Comparison of ENCODE assay signal across 25 mouse cellular contexts in the genomic region with DNA sequence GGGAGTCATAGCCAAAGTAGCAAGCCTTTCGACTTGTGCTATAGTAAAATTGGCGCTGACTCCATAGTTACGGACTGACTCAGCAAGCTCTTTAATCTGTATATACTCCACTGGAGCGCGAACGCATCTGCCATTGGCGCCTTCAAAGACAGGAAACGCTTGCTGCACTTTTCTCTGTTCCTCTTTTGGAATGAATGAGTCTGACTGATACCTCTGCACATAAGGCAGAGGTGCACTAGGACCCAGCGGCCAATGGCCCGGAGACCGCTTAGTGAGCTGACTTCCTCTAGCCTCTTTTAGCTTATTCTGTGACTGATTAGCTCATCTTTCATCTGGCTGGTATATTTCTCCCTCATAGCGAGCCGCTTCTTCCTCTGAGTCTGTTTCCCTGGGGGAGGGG. TPM values are rescaled to one million over a fixed set of nuclear protein-coding genes. Genes with fewer than 3 reads are reported as not detected.
"Had no signal": no experiment of that assay in that cellular context is flagged by ENCODE, and none has a peak within 500 bp of the region (broad histone marks: within the 10 kb centered on the region; RNA-seq: fewer than 3 reads in every experiment).

No protein-coding gene starts in this region.

RNA-seq across cellular contexts. Expression of gene Nxpe5, which starts 9.1 kb away (rescaled TPM):
- total RNA-seq: left cerebral cortex, postnatal 36 days; liver, adult 2 months; midbrain, postnatal 0 days had no signal
- polyA plus RNA-seq: limb, embryonic 10.5 days; limb, embryonic 11.5 days; limb, embryonic 12.5 days; limb, embryonic 13.5 days; limb, embryonic 14.5 days; limb, embryonic 15.5 days; liver, embryonic 11.5 days; liver, embryonic 12.5 days; lung, embryonic 14.5 days; lung, embryonic 15.5 days; lung, embryonic 16.5 days; midbrain, embryonic 10.5 days; midbrain, embryonic 11.5 days; midbrain, embryonic 12.5 days; midbrain, embryonic 13.5 days; midbrain, embryonic 14.5 days; midbrain, embryonic 15.5 days; midbrain, embryonic 16.5 days; midbrain, postnatal 0 days; myocyte; neural tube, embryonic 11.5 days; neural tube, embryonic 12.5 days had no signal

RNA-seq across cellular contexts. Expression of gene Mblac1, which starts 22.5 kb away (rescaled TPM):
- total RNA-seq: monocyte, adult 5-6 weeks had no signal
